ENCODE assay signal across 9 mouse cellular contexts in the genomic region with DNA sequence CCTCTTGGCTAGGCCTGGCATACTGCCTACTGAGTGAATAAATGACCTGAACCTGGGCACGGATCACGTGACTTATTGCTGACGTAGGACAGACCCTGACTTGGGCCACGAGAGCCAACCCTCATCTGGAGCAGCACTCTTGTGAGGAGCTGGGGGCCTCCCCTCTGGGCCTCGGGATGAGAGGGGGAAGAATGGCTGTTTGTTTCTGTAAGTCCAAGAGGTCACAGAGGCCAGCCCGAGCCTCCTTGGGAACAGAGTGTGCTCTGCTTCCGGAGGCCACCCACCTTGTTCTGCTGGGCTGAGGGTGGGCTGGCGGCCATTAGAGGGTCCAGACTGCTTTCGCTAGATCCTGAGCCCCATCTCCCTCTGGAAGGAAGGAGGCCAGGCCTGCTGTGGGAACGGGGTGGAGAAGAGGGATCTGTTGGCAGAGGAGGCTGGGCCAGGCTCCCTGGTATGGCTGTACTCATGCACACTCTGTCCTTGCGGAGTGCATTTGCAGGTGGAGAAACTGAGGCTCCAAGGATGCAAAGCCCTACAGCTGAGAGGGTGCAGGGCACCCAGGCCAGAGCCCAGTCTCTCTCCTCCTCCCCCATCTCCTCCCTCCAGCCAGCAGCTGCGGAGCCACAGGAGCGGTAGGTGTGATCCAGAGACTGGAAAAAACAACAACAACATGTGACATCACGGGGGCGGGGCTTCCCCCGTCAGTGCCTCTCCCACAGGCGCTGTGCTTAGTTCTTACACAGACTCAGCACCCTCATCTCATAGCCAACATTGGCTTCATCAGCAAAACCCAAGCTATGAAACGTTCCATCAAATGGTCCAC. TPM values are rescaled to one million over a fixed set of nuclear protein-coding genes. Genes with fewer than 3 reads are reported as not detected.
A peak's percentile ranks its signal among the peaks of the same experiment; 100 is the strongest.
DNase-seq lines count a peak whose midpoint lies in the region; ATAC-seq lines count a peak whose summit lies in the region.
"Had no signal": no experiment of that assay in that cellular context is flagged by ENCODE, and none has a peak within 500 bp of the region (broad histone marks: within the 10 kb centered on the region; RNA-seq: fewer than 3 reads in every experiment).

No protein-coding gene starts in this region.

- intact Hi-C loops in heart, postnatal 36 days (cut with DNase I) = no loop called here

- H3K4me3 ChIP-seq in forebrain, embryonic 13.5 days = no peak overlapping the region
- no peak overlapping the region for H3K4me3 ChIP-seq in midbrain, embryonic 12.5 days

- H3K9ac ChIP-seq in forebrain, embryonic 13.5 days = no peak overlapping the region
- H3K9ac ChIP-seq in midbrain, embryonic 12.5 days (replicated peaks) = 0 out of 2 replicates have a peak overlapping the region, but pooled peaks have one; percentile 6

- WGBS in forebrain, embryonic 13.5 days = 14% methylated on average over 18 of the region's 18 CpGs
- WGBS in midbrain, embryonic 12.5 days = 13% methylated on average over 17 of the region's 18 CpGs

- H3K4me1 ChIP-seq in forebrain, embryonic 13.5 days = peaks cover 21% of the 10 kb centered on the region
- peaks cover 12% of the 10 kb centered on the region for H3K4me1 ChIP-seq in midbrain, embryonic 12.5 days

- H3K36me3 ChIP-seq in forebrain, embryonic 13.5 days (ENCODE audit: poor library complexity, severe bottlenecking) = peaks cover 9% of the 10 kb centered on the region
- H3K36me3 ChIP-seq in midbrain, embryonic 12.5 days = peaks cover 11% of the 10 kb centered on the region; the same call in 1 of the 2 replicates

- peak; percentile 34 for DNase-seq in ovary, adult 18-20 months (ENCODE audit: low spot score)
- no peak for DNase-seq in ovary, postnatal 10 days (ENCODE audit: low spot score)
- DNase-seq in heart, postnatal 36 days = peak; percentile 71 to 79
- DNase-seq in kidney, postnatal 4 days = peak; percentile 75 to 82
- no peak for DNase-seq in Muller cell, postnatal 12 days (ENCODE audit: inconsistent ontology term)
- DNase-seq in urinary bladder, postnatal 36 days (ENCODE audit: low spot score in 2 of 2) = no peak

- ATAC-seq in forebrain, embryonic 13.5 days = peak; percentile 44
- peak; percentile 19; the same call in 1 of the 2 replicates for ATAC-seq in midbrain, embryonic 12.5 days (ENCODE audit: low FRiP score, low read depth)

- peak overlapping the region; percentile 14; the same call in 1 of the 2 replicates for H3K27ac ChIP-seq in forebrain, embryonic 13.5 days
- H3K27ac ChIP-seq in midbrain, embryonic 12.5 days (replicated peaks) = no peak overlapping the region
- H3K27ac ChIP-seq: macrophage had no signal

- H3K27me3 ChIP-seq in forebrain, embryonic 13.5 days = peaks cover 20% of the 10 kb centered on the region
- no peaks in the 10 kb centered on the region; the same call in 1 of the 2 replicates for H3K27me3 ChIP-seq in midbrain, embryonic 12.5 days

- H3K4me2 ChIP-seq in forebrain, embryonic 13.5 days = peak overlapping the region; percentile 35
- peak overlapping the region; percentile 28 for H3K4me2 ChIP-seq in midbrain, embryonic 12.5 days (replicated peaks)

- no peaks in the 10 kb centered on the region for H3K9me3 ChIP-seq in forebrain, embryonic 13.5 days (replicated peaks)
- no peaks in the 10 kb centered on the region for H3K9me3 ChIP-seq in midbrain, embryonic 12.5 days

RNA-seq across cellular contexts. Expression of gene Sdc3, which starts 36.7 kb away (rescaled TPM):
- 36.1 and 41.9 TPM in 2 replicates for polyA plus RNA-seq in forebrain, embryonic 13.5 days (2015; fragmentation: Nextera tagmentation; extraction: Ambion mirVana)
- total RNA-seq in heart, postnatal 36 days (2021) = 10 to 100 TPM; 35.5 to 46.0 TPM
- polyA plus RNA-seq in midbrain, embryonic 12.5 days (2016; fragmentation: Nextera tagmentation; extraction: Ambion mirVana) = 46.5 and 52.1 TPM in 2 replicates

Comparison
In these comparisons a context has a peak if more than half of its experiments do, and no peak if none do; other contexts are left out.
1. DNase-seq: peak in ovary, adult 18-20 months (single experiment), heart, postnatal 36 days (2 of 2) and kidney, postnatal 4 days (2 of 2); none in ovary, postnatal 10 days (single experiment), Muller cell, postnatal 12 days (single experiment) and urinary bladder, postnatal 36 days (0 of 2).